Mouse (Mus musculus): ENCODE data around the gene Trhr2. TPM values are rescaled to one million over a fixed set of nuclear protein-coding genes. Genes with fewer than 3 reads are reported as not detected.

Trhr2 gene
- total RNA-seq (2015) (not detected in 2 replicates), total RNA-seq (2017) (not detected in 2 replicates)

GRCm38 (mm10) chr8:122360696-122361416 lies at the start of gene Trhr2:
TSS of gene Trhr2 (minus strand) at chr8:122360746.
- no peak for ATAC-seq (replicated peaks; ENCODE audit: poor library complexity)

- ATAC-seq (replicated peaks; ENCODE audit: poor library complexity), result no peak
Measured at GRCm38 (mm10) chr8:122407678-122408077, 47.1 kb upstream of the Trhr2 start.

- peak; percentile 54 for ATAC-seq (replicated peaks; ENCODE audit: poor library complexity)
Measured at GRCm38 (mm10) chr8:122405146-122405805, 44.7 kb upstream of the Trhr2 start.

- ATAC-seq (replicated peaks; ENCODE audit: poor library complexity), result no peak
Measured at GRCm38 (mm10) chr8:122398186-122398585, 37.6 kb upstream of the Trhr2 start.

- no peak for ATAC-seq (replicated peaks; ENCODE audit: poor library complexity)
Measured at GRCm38 (mm10) chr8:122395291-122395690, 34.7 kb upstream of the Trhr2 start.

- no peak for ATAC-seq (replicated peaks; ENCODE audit: poor library complexity)
Measured at GRCm38 (mm10) chr8:122393717-122394116, 33.2 kb upstream of the Trhr2 start.

GRCm38 (mm10) chr8:122390758-122391157 lies 30.2 kb upstream of the Trhr2 start:
- ATAC-seq (replicated peaks; ENCODE audit: poor library complexity), result no peak

- peak; percentile 61 for ATAC-seq (replicated peaks; ENCODE audit: poor library complexity)
Measured at GRCm38 (mm10) chr8:122389357-122389756, 28.8 kb upstream of the Trhr2 start.

- ATAC-seq (replicated peaks; ENCODE audit: poor library complexity), result no peak
Measured at GRCm38 (mm10) chr8:122383039-122383438, 22.5 kb upstream of the Trhr2 start.

GRCm38 (mm10) chr8:122376365-122377231 lies 16.1 kb upstream of the Trhr2 start, which contains the start of gene Zc3h18:
TSS of gene Zc3h18 (plus strand) at chr8:122376609.
- peak; percentile 98 for ATAC-seq (replicated peaks; ENCODE audit: poor library complexity)

- no peak for ATAC-seq (replicated peaks; ENCODE audit: poor library complexity)
Measured at GRCm38 (mm10) chr8:122375751-122376364, 15.3 kb upstream of the Trhr2 start.

- no peak for ATAC-seq (replicated peaks; ENCODE audit: poor library complexity)
Measured at GRCm38 (mm10) chr8:122375320-122375719, 14.8 kb upstream of the Trhr2 start.

- no peak for ATAC-seq (replicated peaks; ENCODE audit: poor library complexity)
Measured at GRCm38 (mm10) chr8:122371706-122372105, 11.2 kb upstream of the Trhr2 start.

GRCm38 (mm10) chr8:122369665-122370064 lies 9.1 kb upstream of the Trhr2 start:
- peak; percentile 91 for ATAC-seq (replicated peaks; ENCODE audit: poor library complexity)

- ATAC-seq (replicated peaks; ENCODE audit: poor library complexity), result no peak
Measured at GRCm38 (mm10) chr8:122368494-122368893, 7.9 kb upstream of the Trhr2 start.

GRCm38 (mm10) chr8:122362967-122363366 lies 2.4 kb upstream of the Trhr2 start:
- 0 out of 2 replicates have a peak, but pooled peaks have one; percentile 23 for ATAC-seq (replicated peaks; ENCODE audit: poor library complexity)

- no peak for ATAC-seq (replicated peaks; ENCODE audit: poor library complexity)
Measured at GRCm38 (mm10) chr8:122362271-122362670, 1.7 kb upstream of the Trhr2 start.

- ATAC-seq (replicated peaks; ENCODE audit: poor library complexity), result no peak
Measured at GRCm38 (mm10) chr8:122359111-122359775, 1.3 kb downstream of the Trhr2 start.

- no peak for ATAC-seq (replicated peaks; ENCODE audit: poor library complexity)
Measured at GRCm38 (mm10) chr8:122357641-122358040, 2.9 kb downstream of the Trhr2 start.

GRCm38 (mm10) chr8:122357202-122357601 lies 3.3 kb downstream of the Trhr2 start:
- ATAC-seq (replicated peaks; ENCODE audit: poor library complexity), result no peak

Measured in megakaryocyte progenitor cell, adult 5-6 weeks (primary cell).